Mouse (Mus musculus) testis, adult 2 months (tissue): Measurements from ENCODE around the gene Dnase1l3. TPM values are rescaled to one million over a fixed set of nuclear protein-coding genes. Genes with fewer than 3 reads are reported as not detected.

Experiments
- H3K27ac ChIP-seq: fragments of 200-500 bp; 2 replicates; pipeline ENCODE4 v1.5.1; 2012; ENCODE audit warnings: low read depth, low read length; ENCODE audit not compliant: control insufficient read depth, insufficient read depth
- H3K27me3 ChIP-seq: fragments of 200-500 bp; 2 replicates; pipeline ENCODE4 v1.6.1; 2012; ENCODE audit warnings: mild to moderate bottlenecking, low read length, moderate library complexity; ENCODE audit not compliant: control insufficient read depth, insufficient read depth
- H3K36me3 ChIP-seq: fragments of 200-500 bp; 2 replicates; pipeline ENCODE4 v1.6.1; 2012; ENCODE audit warnings: mild to moderate bottlenecking, low read length; ENCODE audit not compliant: control insufficient read depth, insufficient read depth
- H3K4me1 ChIP-seq: fragments of 200-500 bp; 2 replicates; pipeline ENCODE4 v1.6.1; 2012; ENCODE audit warnings: low read length; ENCODE audit not compliant: control insufficient read depth, insufficient read depth
- H3K4me3 ChIP-seq: fragments of 200-500 bp; 2 replicates; pipeline ENCODE4 v1.5.1; 2012; ENCODE audit warnings: low read depth, mild to moderate bottlenecking, low read length, moderate library complexity, mixed read lengths; ENCODE audit not compliant: control insufficient read depth
- CTCF ChIP-seq: fragments of 200-500 bp; IDR thresholded peaks from 2 replicates; pipeline ENCODE4 v1.5.1; 2012; ENCODE audit warnings: low read depth, mild to moderate bottlenecking, inconsistent platforms, low read length, moderate library complexity; ENCODE audit not compliant: control insufficient read depth, insufficient read depth, insufficient replicate concordance
- POLR2A ChIP-seq: fragments of 200-500 bp; IDR thresholded peaks from 2 replicates; pipeline ENCODE4 v1.6.1; 2012; ENCODE audit warnings: low read depth, mild to moderate bottlenecking, inconsistent platforms, low read length, moderate library complexity; ENCODE audit not compliant: control insufficient read depth
- polyA plus RNA-seq: library from polyadenylated mRNA; depleted of rRNA; stranded (reverse); fragments of >200 nt; gene quantifications from 2 replicates; pipeline ENCODE4 v1.2.3, GENCODE M21; 2012

The Dnase1l3 gene
- polyA plus RNA-seq, 1 experiment: 1.1 TPM

GRCm38 (mm10) chr14:7960616-7961015 lies 33.8 kb downstream of the Dnase1l3 start:
- peak; percentile 40; the same call in 1 of the 2 replicates for TF ChIP-seq CTCF
- no peak for TF ChIP-seq POLR2A
- Histone ChIP-seq H3K4me1 (peaks cover 12% of the 10 kb centered on the region), H3K36me3 (no peaks in the 10 kb centered on the region)

GRCm38 (mm10) chr14:7957049-7957448 lies 37.3 kb downstream of the Dnase1l3 start, which contains the start of gene Gm45521:
TSS of gene Gm45521 (plus strand) at chr14:7957288.
- no peaks in the 10 kb centered on the region for H3K36me3 ChIP-seq
- H3K4me1 ChIP-seq: peaks cover 16% of the 10 kb centered on the region
- no peaks in the 10 kb centered on the region for H3K27me3 ChIP-seq
- H3K4me3 ChIP-seq: peak within 1 kb of the TSS; percentile 67
- no peak within 1 kb of the TSS for H3K27ac ChIP-seq
- TF ChIP-seq CTCF (no peak), POLR2A (no peak)

More at GRCm38 (mm10) chr14:7960616-7961015, 33.8 kb downstream of the Dnase1l3 start:
- Histone ChIP-seq H3K4me3 (no peak overlapping the region), H3K27me3 (no peaks in the 10 kb centered on the region), H3K27ac (no peak overlapping the region)

GRCm38 (mm10) chr14:7956427-7956826 lies 37.9 kb downstream of the Dnase1l3 start:
- no peaks in the 10 kb centered on the region for H3K27me3 ChIP-seq
- H3K36me3 ChIP-seq: no peaks in the 10 kb centered on the region
- peak overlapping the region; percentile 67 for H3K4me3 ChIP-seq
- H3K27ac ChIP-seq: no peak overlapping the region
- peaks cover 16% of the 10 kb centered on the region for H3K4me1 ChIP-seq
- no peak for TF ChIP-seq CTCF
- TF ChIP-seq POLR2A: no peak

- H3K36me3 ChIP-seq: no peaks in the 10 kb centered on the region
- H3K4me1 ChIP-seq: peaks cover 16% of the 10 kb centered on the region
- H3K27ac ChIP-seq: no peak overlapping the region
- H3K4me3 ChIP-seq: no peak overlapping the region
- no peak for TF ChIP-seq POLR2A
- TF ChIP-seq CTCF: no peak
- no peaks in the 10 kb centered on the region for H3K27me3 ChIP-seq
Observed at GRCm38 (mm10) chr14:7954071-7954471, 40.3 kb downstream of the Dnase1l3 start.

GRCm38 (mm10) chr14:7952610-7953254 lies 41.6 kb downstream of the Dnase1l3 start:
- H3K27me3 ChIP-seq: no peaks in the 10 kb centered on the region
- TF ChIP-seq CTCF: no peak
- TF ChIP-seq POLR2A: no peak
- no peaks in the 10 kb centered on the region for H3K36me3 ChIP-seq
- no peak overlapping the region for H3K27ac ChIP-seq
- H3K4me3 ChIP-seq: peak overlapping the region; percentile 41
- peaks cover 16% of the 10 kb centered on the region for H3K4me1 ChIP-seq

GRCm38 (mm10) chr14:7951234-7951633 lies 43.1 kb downstream of the Dnase1l3 start:
- H3K4me1 ChIP-seq: peaks cover 5% of the 10 kb centered on the region; the same call in 1 of the 2 replicates
- no peak overlapping the region for H3K4me3 ChIP-seq
- no peaks in the 10 kb centered on the region for H3K27me3 ChIP-seq
- H3K27ac ChIP-seq: no peak overlapping the region
- H3K36me3 ChIP-seq: no peaks in the 10 kb centered on the region
- TF ChIP-seq POLR2A (no peak), CTCF (no peak)

- Histone ChIP-seq H3K36me3 (no peaks in the 10 kb centered on the region), H3K27ac (no peak overlapping the region), H3K27me3 (no peaks in the 10 kb centered on the region), H3K4me1 (no peaks in the 10 kb centered on the region), H3K4me3 (no peak overlapping the region)
- TF ChIP-seq CTCF (no peak), POLR2A (no peak)
Observed at GRCm38 (mm10) chr14:7945261-7945660, 49.1 kb downstream of the Dnase1l3 start.
